Mouse (Mus musculus) central nervous system, embryonic 14 days (tissue): Measurements from ENCODE around the gene Slc6a13. TPM values are rescaled to one million over a fixed set of nuclear protein-coding genes. Genes with fewer than 3 reads are reported as not detected.

ENCODE experiments used
- polyA plus RNA-seq: library from polyadenylated mRNA; depleted of rRNA; stranded (reverse); fragments of >200 nt; gene quantifications from 2 replicates; pipeline ENCODE4 v1.2.3, GENCODE M21; 2012; rRNA removed

Gene Slc6a13
- 19.9 and 21.8 TPM in 2 replicates for polyA plus RNA-seq

GRCm38 (mm10) chr6:121299954-121300353 is at the start of gene Slc6a13:
Gene Slc6a13, plus strand, starts transcription at chr6:121300227.

DNA sequence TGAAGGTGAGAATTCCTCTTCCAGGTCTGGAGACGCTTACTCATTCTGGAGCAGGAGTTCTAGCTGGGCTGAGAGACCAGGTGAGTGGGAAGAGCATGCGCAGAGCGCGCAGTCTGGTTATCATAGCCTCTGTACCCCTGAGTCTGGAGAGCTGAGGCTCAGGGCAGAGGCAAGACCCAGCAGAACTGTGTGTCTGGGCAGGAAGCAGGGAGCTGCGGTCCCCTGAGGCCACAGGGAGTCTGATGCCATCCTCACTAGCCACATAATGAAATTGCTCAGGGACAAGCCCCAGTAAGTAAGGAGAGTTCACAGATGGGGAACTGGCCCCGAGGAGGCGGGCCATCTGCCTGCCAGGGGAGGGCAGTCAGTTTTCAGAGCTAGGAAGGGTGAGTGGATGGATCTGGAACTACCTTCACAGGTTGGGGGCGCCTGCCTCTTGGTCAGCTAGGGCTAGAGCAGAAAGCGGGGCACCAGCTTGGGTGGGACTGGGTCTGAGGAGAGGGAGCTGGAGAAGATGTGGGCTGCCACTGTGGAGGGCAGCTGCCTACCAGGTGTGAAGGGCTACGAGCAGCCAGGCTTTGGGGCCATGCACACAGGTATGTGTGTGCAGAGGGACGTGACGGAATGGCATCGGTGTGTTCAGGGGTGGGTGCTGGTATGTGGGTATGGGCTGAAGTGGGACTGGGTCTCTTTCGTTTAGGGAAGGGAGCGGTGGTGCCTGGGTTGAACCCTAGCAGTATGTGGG is 43.2 kb downstream of the Slc6a13 start, which contains the start of gene Slc6a12:
Slc6a12 (plus strand) TSS at position 51 of the 745 bp plus-strand sequence.

Other genes with a start within 250 kb of the Slc6a13 start
- gene Mical3, start 169.2 kb upstream of the Slc6a13 start, polyA plus RNA-seq, result 33.6 and 35.2 TPM in 2 replicates
- gene Pex26, start 116.6 kb upstream of the Slc6a13 start, polyA plus RNA-seq, result 20.7 and 21.5 TPM in 2 replicates
- 0.10 and 0.13 TPM in 2 replicates for gene Tuba8, start 89.5 kb upstream of the Slc6a13 start, polyA plus RNA-seq
- gene Usp18, start 54.3 kb upstream of the Slc6a13 start, polyA plus RNA-seq, result 3.6 and 5.3 TPM in 2 replicates
- gene Slc6a12, start 42.8 kb downstream of the Slc6a13 start, polyA plus RNA-seq, result 1.2 and 2.0 TPM in 2 replicates
- gene Iqsec3, start 173.5 kb downstream of the Slc6a13 start, polyA plus RNA-seq, result 17.0 and 20.1 TPM in 2 replicates